Comparison of ENCODE assay signal across 16 mouse cellular contexts in the genomic region with DNA sequence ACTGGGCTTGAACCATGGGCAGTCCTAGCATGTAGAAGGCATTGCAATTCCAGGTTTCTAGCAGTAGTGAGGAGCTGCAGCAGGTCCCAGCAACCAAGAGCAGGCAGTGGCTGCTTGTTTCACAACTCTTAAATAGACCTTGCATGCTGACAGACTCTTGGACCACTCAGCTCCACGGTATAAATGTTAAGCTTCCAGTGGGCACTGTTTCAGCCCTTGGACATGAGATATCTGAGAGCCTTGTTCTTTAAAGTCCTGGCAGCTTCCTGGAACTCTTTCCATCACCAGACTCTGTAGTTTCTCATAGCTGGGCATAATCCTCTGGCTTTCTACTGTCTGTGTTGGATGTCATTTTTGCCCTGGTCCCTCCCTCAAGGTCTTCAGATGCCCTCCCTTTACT.
"Had no signal": no experiment of that assay in that cellular context is flagged by ENCODE, and none has a peak within 500 bp of the region (broad histone marks: within the 10 kb centered on the region; RNA-seq: fewer than 3 reads in every experiment).

No protein-coding gene starts in this region.

- H3K27ac ChIP-seq: macrophage; midbrain, embryonic 13.5 days; midbrain, embryonic 15.5 days; neural tube, embryonic 12.5 days; stomach, embryonic 15.5 days; stomach, postnatal 0 days had no signal

- DNase-seq: lung, adult 18-20 months; lung, embryonic 14.5 days; lung, postnatal 14 days; lung, postnatal 36 days; right cerebral cortex, postnatal 14 days; thymus, adult 2 months; thymus, postnatal 25 days; thymus, postnatal 4 days had no signal

- H3K27me3 ChIP-seq: megakaryocyte, embryonic 14.5 days; midbrain, embryonic 13.5 days; midbrain, embryonic 15.5 days; neural tube, embryonic 12.5 days; stomach, embryonic 15.5 days had no signal

- H3K36me3 ChIP-seq: midbrain, embryonic 13.5 days; midbrain, embryonic 15.5 days; neural tube, embryonic 12.5 days; stomach, embryonic 15.5 days had no signal

- ATAC-seq: midbrain, embryonic 13.5 days; midbrain, embryonic 15.5 days had no signal

- H3K4me3 ChIP-seq: megakaryocyte, embryonic 14.5 days; midbrain, embryonic 13.5 days; midbrain, embryonic 15.5 days; neural tube, embryonic 12.5 days; stomach, embryonic 15.5 days had no signal

- H3K4me1 ChIP-seq: megakaryocyte, embryonic 14.5 days; midbrain, embryonic 13.5 days; midbrain, embryonic 15.5 days; neural tube, embryonic 12.5 days; stomach, embryonic 15.5 days had no signal

- H3K9me3 ChIP-seq: midbrain, embryonic 13.5 days; midbrain, embryonic 15.5 days; neural tube, embryonic 12.5 days; stomach, embryonic 15.5 days had no signal

- H3K9ac ChIP-seq: lung, embryonic 14.5 days; midbrain, embryonic 13.5 days; midbrain, embryonic 15.5 days; neural tube, embryonic 12.5 days; stomach, embryonic 15.5 days had no signal

- H3K4me2 ChIP-seq: lung, embryonic 14.5 days; midbrain, embryonic 11.5 days; midbrain, embryonic 13.5 days; midbrain, embryonic 15.5 days; neural tube, embryonic 12.5 days; stomach, embryonic 15.5 days had no signal
